Mouse (Mus musculus) MEL (cell line): ENCODE measurements around the gene Lrrc20. TPM values are rescaled to one million over a fixed set of nuclear protein-coding genes. Genes with fewer than 3 reads are reported as not detected.

Experiments used
- DNase-seq: peaks from one replicate; pipeline ENCODE4 v3.0.0; 2011; ENCODE audit warnings: low read depth, low spot score
- H3K27ac ChIP-seq: 2 replicates; pipeline ENCODE4 v1.5.1; 2012; ENCODE audit warnings: low read depth, mild to moderate bottlenecking, control low read depth, low read length, moderate library complexity; ENCODE audit not compliant: control insufficient read depth
- H3K27me3 ChIP-seq, 2 experiments: fragments of 150-350 bp in 1 of 2; sonication (generic) in 1 of 2; 2 replicates each; pipeline ENCODE4 v1.6.1; 2012; ENCODE audit warnings: low read length in 2 of 2, mild to moderate bottlenecking in 2 of 2, improper control_type of control experiment in 1 of 2, moderate library complexity in 1 of 2; ENCODE audit not compliant: insufficient read depth in 2 of 2, control insufficient read depth in 1 of 2
- H3K36me3 ChIP-seq, 2 experiments: 2 replicates each; pipeline ENCODE4 v1.6.1; 2012 to 2014; ENCODE audit warnings: low read length in 2 of 2, improper control_type of control experiment in 1 of 2, inconsistent platforms in 1 of 2, mild to moderate bottlenecking in 1 of 2; ENCODE audit not compliant: insufficient read depth in 2 of 2, control insufficient read depth in 1 of 2
- H3K4me1 ChIP-seq, 2 experiments: fragments of 150-350 bp in 1 of 2; sonication (generic) in 1 of 2; 2 replicates each; pipeline ENCODE4 v1.6.1; 2012; ENCODE audit warnings: low read length in 2 of 2, improper control_type of control experiment in 1 of 2, mild to moderate bottlenecking in 1 of 2; ENCODE audit not compliant: insufficient read depth in 2 of 2, control insufficient read depth in 1 of 2
- H3K4me3 ChIP-seq, 2 experiments: fragments of 150-350 bp in 1 of 2; sonication (generic) in 1 of 2; 2 replicates each; pipeline ENCODE4 v1.5.1; 2012; ENCODE audit warnings: low read depth in 2 of 2, low read length in 2 of 2, mild to moderate bottlenecking in 2 of 2, moderate library complexity in 2 of 2, control low read depth in 1 of 2, improper control_type of control experiment in 1 of 2; ENCODE audit not compliant: control insufficient read depth in 1 of 2, insufficient read depth in 1 of 2
- H3K79me2 ChIP-seq: 2 replicates; pipeline ENCODE4 v1.6.1; 2012; ENCODE audit warnings: mild to moderate bottlenecking, low read length, moderate library complexity; ENCODE audit not compliant: control insufficient read depth, poor library complexity, insufficient read depth
- H3K9ac ChIP-seq: 2 replicates; pipeline ENCODE4 v1.6.1; 2012; ENCODE audit warnings: low read depth, mild to moderate bottlenecking, control low read depth, low read length, moderate library complexity; ENCODE audit not compliant: control insufficient read depth, poor library complexity, severe bottlenecking
- H3K9me3 ChIP-seq: fragments of 150-350 bp; sonication (generic); replicated peaks from 2 replicates; pipeline ENCODE4 v1.6.1; 2012; ENCODE audit warnings: mild to moderate bottlenecking, low read length, improper control_type of control experiment, moderate library complexity; ENCODE audit not compliant: insufficient read depth
- ELF1 ChIP-seq: IDR thresholded peaks from 2 replicates; pipeline ENCODE4 v1.6.1; 2014; ENCODE audit warnings: low read depth, mild to moderate bottlenecking, inconsistent platforms, low read length, improper control_type of control experiment, moderate library complexity
- HCFC1 ChIP-seq: IDR thresholded peaks from 2 replicates; pipeline ENCODE4 v1.6.1; 2012; ENCODE audit warnings: low read depth, mild to moderate bottlenecking, inconsistent platforms, low read length, improper control_type of control experiment, moderate library complexity
- JUND ChIP-seq: IDR thresholded peaks from 2 replicates; pipeline ENCODE4 v1.6.1; 2011; ENCODE audit warnings: low read depth, mild to moderate bottlenecking, improper control_type of control experiment, low read length
- MAFK ChIP-seq: IDR thresholded peaks from 2 replicates; pipeline ENCODE4 v1.6.1; 2011; ENCODE audit warnings: low read depth, mild to moderate bottlenecking, low read length, improper control_type of control experiment, borderline replicate concordance
- MAZ ChIP-seq: IDR thresholded peaks from 2 replicates; pipeline ENCODE4 v1.6.1; 2012; ENCODE audit warnings: low read depth, mild to moderate bottlenecking, inconsistent platforms, low read length, improper control_type of control experiment
- MYB ChIP-seq: IDR thresholded peaks from 2 replicates; pipeline ENCODE4 v1.6.1; 2011; ENCODE audit warnings: mild to moderate bottlenecking, low read depth, low read length, improper control_type of control experiment
- POLR2AphosphoS5 ChIP-seq: IDR thresholded peaks from 2 replicates; pipeline ENCODE4 v1.6.1; 2012; ENCODE audit warnings: low read depth, borderline replicate concordance, mild to moderate bottlenecking, inconsistent platforms, low read length, moderate library complexity, mixed read lengths
- SIN3A ChIP-seq: IDR thresholded peaks from 2 replicates; pipeline ENCODE4 v1.6.1; 2012; ENCODE audit warnings: low read length, improper control_type of control experiment, inconsistent platforms
- SMC3 ChIP-seq: IDR thresholded peaks from 2 replicates; pipeline ENCODE4 v1.6.1; 2011; ENCODE audit warnings: low read depth, low read length, improper control_type of control experiment
- TCF12 ChIP-seq: IDR thresholded peaks from 2 replicates; pipeline ENCODE4 v1.6.1; 2014; ENCODE audit warnings: low read depth, mild to moderate bottlenecking, inconsistent platforms, low read length, improper control_type of control experiment, moderate library complexity
- ZKSCAN1 ChIP-seq: IDR thresholded peaks from 2 replicates; pipeline ENCODE4 v1.6.1; 2012; ENCODE audit warnings: low read depth, mild to moderate bottlenecking, inconsistent platforms, low read length, improper control_type of control experiment, moderate library complexity
- ZMIZ1 ChIP-seq: IDR thresholded peaks from 2 replicates; pipeline ENCODE4 v1.6.1; 2012; ENCODE audit warnings: low read depth, mild to moderate bottlenecking, inconsistent platforms, low read length, improper control_type of control experiment, moderate library complexity
- polyA plus RNA-seq, 2 experiments: library from polyadenylated mRNA; stranded (reverse) in 1 of 2; unstranded in 1 of 2; fragments of >175 nt in 1 of 2; fragments of >200 nt in 1 of 2; gene quantifications; 2 replicates each; pipeline versions ENCODE4 v1.2.1 to v1.2.4; 2012; ENCODE audit warnings: low replicate concordance in 2 of 2, low read depth in 1 of 2; ENCODE audit not compliant: insufficient read length in 2 of 2, insufficient read depth in 1 of 2, missing spikeins in 1 of 2
- total RNA-seq: library from RNA; depleted of rRNA; stranded (reverse); fragments of 300-350 nt; gene quantifications from 2 replicates; pipeline ENCODE4 v1.2.3, GENCODE M21; 2012

Lrrc20 gene
- total and polyA plus RNA-seq, 3 experiments = 7.6 to 14.7 TPM; not detected in 1

DNA sequence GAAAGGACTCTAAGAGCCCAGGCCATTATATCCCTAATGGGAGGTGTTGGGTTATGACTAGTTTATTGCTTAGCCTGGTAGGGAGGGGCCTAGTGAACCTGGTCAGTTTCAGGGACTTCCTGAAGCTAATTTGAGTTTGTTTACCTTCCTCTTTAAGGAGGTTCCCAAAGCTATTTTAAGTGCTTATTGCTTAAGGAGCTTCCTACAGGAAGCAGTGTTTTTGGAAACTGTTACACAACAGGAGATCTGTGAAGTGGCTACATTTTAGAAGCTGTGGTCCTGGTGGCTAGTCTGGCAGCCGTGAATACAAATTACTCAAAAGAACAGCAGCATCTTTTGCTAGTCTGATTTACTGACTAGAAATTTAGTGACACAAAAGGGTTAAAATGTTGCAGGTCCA, 1.3 kb upstream of the Lrrc20 start:
- Histone ChIP-seq H3K9me3 (no peaks in the 10 kb centered on the region), H3K36me3 (peaks cover 0 to 9% of the 10 kb centered on the region in 2 experiments; a peak in 2 of 4 replicates), H3K9ac (no peak overlapping the region), H3K4me1 (peaks cover 0 to 12% of the 10 kb centered on the region in 2 experiments; a peak in 2 of 4 replicates), H3K27me3 (no peaks in the 10 kb centered on the region), H3K79me2 (peaks cover 7% of the 10 kb centered on the region), H3K4me3 (no peak overlapping the region), H3K27ac (no peak overlapping the region)
- no peak for DNase-seq
- TF ChIP-seq ZKSCAN1 (no peak), MAZ (no peak), POLR2AphosphoS5 (no peak), ZMIZ1 (no peak), MYB (no peak), SMC3 (no peak), JUND (no peak), TCF12 (no peak), MAFK (no peak)

DNA sequence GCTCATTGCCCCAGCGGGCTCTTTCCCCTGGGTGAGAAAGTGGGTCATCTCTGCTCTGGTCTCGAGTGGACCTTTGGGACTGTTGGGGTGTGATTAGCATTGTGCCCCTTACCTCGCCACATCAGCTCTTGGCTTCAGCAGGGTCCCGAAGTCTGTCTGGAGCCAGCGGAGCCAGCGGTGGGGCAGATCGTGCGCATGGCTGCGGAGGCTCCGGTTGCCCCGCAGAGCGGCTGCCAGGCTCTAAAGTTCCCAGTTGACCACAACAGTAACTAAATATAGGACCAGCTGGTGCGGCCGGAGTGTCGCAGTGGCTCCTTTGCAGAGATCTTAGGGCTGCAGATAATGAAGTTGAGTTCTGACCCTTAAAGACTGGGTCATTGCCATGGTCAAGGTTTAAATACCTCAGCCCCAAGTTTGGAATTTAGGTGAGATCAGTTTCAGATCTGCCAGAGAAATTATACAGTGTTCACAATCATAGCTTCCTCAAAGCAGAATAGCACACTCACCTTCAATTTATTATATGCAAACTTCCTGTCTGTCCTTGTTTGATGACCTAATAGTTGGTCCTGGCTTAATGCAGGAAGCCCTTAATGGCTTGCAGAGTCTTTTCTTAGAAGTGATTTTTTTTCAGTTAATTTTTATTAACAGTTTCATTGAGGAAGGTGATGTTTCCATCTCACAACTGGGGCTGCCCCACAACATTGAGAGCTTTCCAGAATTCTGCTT, 1.0 kb downstream of the Lrrc20 start:
- peaks cover 0 to 7% of the 10 kb centered on the region in 2 experiments; a peak in 2 of 4 replicates for H3K36me3 ChIP-seq
- H3K9me3 ChIP-seq = no peaks in the 10 kb centered on the region
- H3K4me3 ChIP-seq = peak overlapping the region; percentile 76 to 94
- H3K9ac ChIP-seq = peak overlapping the region; percentile 87
- TF ChIP-seq HCFC1 (0 out of 2 replicates have a peak, but pooled peaks have one; percentile 60), MYB (no peak), ELF1 (0 out of 2 replicates have a peak, but pooled peaks have one; percentile 24), SIN3A (0 out of 2 replicates have a peak, but pooled peaks have one; percentile 19)
- H3K4me1 ChIP-seq = peaks cover 0 to 8% of the 10 kb centered on the region in 2 experiments; a peak in 2 of 4 replicates
- H3K79me2 ChIP-seq = peaks cover 7% of the 10 kb centered on the region
- no peaks in the 10 kb centered on the region for H3K27me3 ChIP-seq
- peak; percentile 47 for DNase-seq
- no peak overlapping the region for H3K27ac ChIP-seq

GRCm38 (mm10) chr10:61479461-61479860, 3.9 kb downstream of the Lrrc20 start:
- no peak for DNase-seq
- no peaks in the 10 kb centered on the region for H3K27me3 ChIP-seq
- no peaks in the 10 kb centered on the region for H3K9me3 ChIP-seq
- no peak for TF ChIP-seq JUND
- H3K9ac ChIP-seq = no peak overlapping the region
- peaks cover 7% of the 10 kb centered on the region for H3K79me2 ChIP-seq
- H3K36me3 ChIP-seq = peaks cover 0 to 7% of the 10 kb centered on the region in 2 experiments; a peak in 2 of 4 replicates
- no peak overlapping the region for H3K4me3 ChIP-seq
- H3K4me1 ChIP-seq = peaks cover 0 to 8% of the 10 kb centered on the region in 2 experiments; a peak in 2 of 4 replicates
- H3K27ac ChIP-seq = no peak overlapping the region
